Mouse (Mus musculus) midbrain, embryonic 14.5 days (tissue): ENCODE measurements around the gene Abhd4. TPM values are rescaled to one million over a fixed set of nuclear protein-coding genes. Genes with fewer than 3 reads are reported as not detected.

Experiments
- ATAC-seq: fragments of 200-750 bp; cut with Nextera tagmentation; 2 replicates; pipeline ENCODE4 v1.8.0; 2017; ENCODE audit warnings: moderate number of reproducible peaks, moderate library complexity; ENCODE audit not compliant: low FRiP score, low TSS enrichment
- DNase-seq: peaks from one replicate; pipeline ENCODE4 v3.0.0-alpha.2; 2015
- H3K27ac ChIP-seq: fragments of 300-500 bp; sonication (generic); replicated peaks from 2 replicates; pipeline ENCODE4 v1.5.1; 2014; ENCODE audit warnings: mild to moderate bottlenecking, low read depth, low read length, moderate library complexity
- H3K27me3 ChIP-seq: fragments of 300-500 bp; sonication (generic); 2 replicates; pipeline ENCODE4 v1.6.1; 2014; ENCODE audit warnings: low read length, control low read depth, mixed read lengths; ENCODE audit not compliant: control insufficient read depth, insufficient read depth
- H3K36me3 ChIP-seq: fragments of 300-500 bp; sonication (generic); 2 replicates; pipeline ENCODE4 v1.6.1; 2014; ENCODE audit warnings: low read length, control low read depth; ENCODE audit not compliant: control insufficient read depth, insufficient read depth
- H3K4me1 ChIP-seq: fragments of 300-500 bp; sonication (generic); 2 replicates; pipeline ENCODE4 v1.6.1; 2014; ENCODE audit warnings: mild to moderate bottlenecking, antibody characterized with exemption, low read length, control low read depth; ENCODE audit not compliant: control insufficient read depth, insufficient read depth
- H3K4me2 ChIP-seq: fragments of 300-500 bp; sonication (generic); 2 replicates; pipeline ENCODE4 v1.6.1; 2014; ENCODE audit warnings: mild to moderate bottlenecking, low read length, moderate library complexity
- H3K4me3 ChIP-seq: fragments of 300-500 bp; sonication (generic); replicated peaks from 2 replicates; pipeline ENCODE4 v1.5.1; 2014; ENCODE audit warnings: low read depth, low read length
- H3K9ac ChIP-seq: fragments of 300-500 bp; sonication (generic); replicated peaks from 2 replicates; pipeline ENCODE4 v1.6.1; 2014; ENCODE audit warnings: mild to moderate bottlenecking, low read length, moderate library complexity
- H3K9me3 ChIP-seq: fragments of 300-500 bp; sonication (generic); 2 replicates; pipeline ENCODE4 v1.6.1; 2016; ENCODE audit warnings: low read length, control low read depth, mixed read lengths; ENCODE audit not compliant: control insufficient read depth
- WGBS: fragments of 180-500 bp; shearing (Covaris S2); extraction: QIAGEN DNeasy Blood & Tissue Kit; methylation state at CpG from one replicate; pipeline ENCODE4 v1.1.7; 2014; 5-methylcytosine and 5-hydroxymethylcytosine counted together
- polyA plus RNA-seq: library from polyadenylated mRNA; unstranded; fragments of >200 nt; fragmentation: Nextera tagmentation; extraction: Ambion mirVana; gene quantifications from 2 replicates; pipeline ENCODE4 v1.2.1, GENCODE M21; 2014

The Abhd4 gene
- polyA plus RNA-seq, 1 experiment from 2014 or later = 48.0 TPM

DNA sequence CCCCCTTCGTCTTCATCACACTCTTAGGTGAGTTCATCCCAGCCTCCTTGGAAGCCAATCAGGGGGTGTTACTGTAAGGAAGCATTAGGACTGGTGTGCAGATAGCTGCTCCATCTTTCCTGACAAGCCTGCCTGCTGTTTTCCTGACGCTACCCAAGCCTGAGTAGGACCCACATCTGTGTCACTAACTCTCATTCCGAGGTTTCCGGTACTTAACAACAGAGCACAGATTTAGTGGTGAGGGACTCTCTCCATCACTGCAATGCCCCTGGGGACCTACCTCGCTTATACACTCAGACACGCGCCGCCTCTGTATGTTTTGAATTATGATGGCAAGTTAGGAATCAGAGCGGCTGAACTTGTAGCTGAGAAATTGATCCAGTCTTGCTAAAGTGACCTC, 35.3 kb upstream of the Abhd4 start:
- Histone ChIP-seq H3K27me3 (no peaks in the 10 kb centered on the region), H3K9me3 (no peaks in the 10 kb centered on the region), H3K36me3 (no peaks in the 10 kb centered on the region), H3K9ac (no peak overlapping the region), H3K4me3 (no peak overlapping the region), H3K27ac (no peak overlapping the region), H3K4me2 (no peak overlapping the region), H3K4me1 (no peaks in the 10 kb centered on the region)
- no peak for DNase-seq
- 77% methylated on average over 9 of the region's 9 CpGs for WGBS
- ATAC-seq = no peak

- Histone ChIP-seq H3K36me3 (no peaks in the 10 kb centered on the region), H3K9me3 (no peaks in the 10 kb centered on the region), H3K4me1 (no peaks in the 10 kb centered on the region), H3K4me2 (no peak overlapping the region), H3K4me3 (no peak overlapping the region), H3K9ac (no peak overlapping the region), H3K27ac (no peak overlapping the region), H3K27me3 (no peaks in the 10 kb centered on the region)
- 48% methylated on average over 8 of the region's 8 CpGs for WGBS
- ATAC-seq (no peak), DNase-seq (no peak)
Observed at GRCm38 (mm10) chr14:54219256-54219655, 34.7 kb upstream of the Abhd4 start.

DNA sequence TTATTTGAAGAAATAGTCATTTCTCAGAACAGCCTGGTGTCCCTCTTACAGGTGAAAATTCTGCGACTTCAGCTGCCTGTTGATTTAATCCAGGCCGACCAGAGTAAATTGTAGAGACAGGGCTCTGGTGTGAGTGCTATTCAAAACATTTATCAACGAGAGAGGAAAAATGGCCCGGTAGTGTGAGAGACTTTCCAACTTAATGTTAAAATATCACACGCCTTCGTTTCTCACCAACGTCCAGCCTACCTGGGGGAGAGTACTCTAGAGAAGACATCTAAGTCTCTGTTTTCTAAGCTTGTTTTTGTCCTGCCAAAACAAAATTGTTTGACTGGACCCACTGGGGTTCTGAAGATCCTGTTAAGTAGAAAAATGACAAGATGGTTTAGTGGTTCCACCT, 34.1 kb upstream of the Abhd4 start:
- H3K27me3 ChIP-seq = no peaks in the 10 kb centered on the region
- WGBS = 81% methylated on average over 7 of the region's 7 CpGs
- H3K4me2 ChIP-seq = no peak overlapping the region
- no peak for DNase-seq
- ATAC-seq = no peak
- no peak overlapping the region for H3K4me3 ChIP-seq
- no peak overlapping the region for H3K27ac ChIP-seq
- H3K9ac ChIP-seq = no peak overlapping the region
- no peaks in the 10 kb centered on the region for H3K36me3 ChIP-seq
- H3K9me3 ChIP-seq = no peaks in the 10 kb centered on the region
- H3K4me1 ChIP-seq = peaks cover 5% of the 10 kb centered on the region

- no peaks in the 10 kb centered on the region for H3K9me3 ChIP-seq
- no peaks in the 10 kb centered on the region for H3K36me3 ChIP-seq
- no peaks in the 10 kb centered on the region for H3K27me3 ChIP-seq
- ATAC-seq = no peak
- no peak overlapping the region for H3K9ac ChIP-seq
- H3K4me1 ChIP-seq = peaks cover 9% of the 10 kb centered on the region
- no peak overlapping the region for H3K4me3 ChIP-seq
- H3K27ac ChIP-seq = no peak overlapping the region
- no peak for DNase-seq
- WGBS = 80% methylated on average over 8 of the region's 8 CpGs
- no peak overlapping the region for H3K4me2 ChIP-seq
Observed at GRCm38 (mm10) chr14:54220726-54221494, 33.1 kb upstream of the Abhd4 start.

DNA sequence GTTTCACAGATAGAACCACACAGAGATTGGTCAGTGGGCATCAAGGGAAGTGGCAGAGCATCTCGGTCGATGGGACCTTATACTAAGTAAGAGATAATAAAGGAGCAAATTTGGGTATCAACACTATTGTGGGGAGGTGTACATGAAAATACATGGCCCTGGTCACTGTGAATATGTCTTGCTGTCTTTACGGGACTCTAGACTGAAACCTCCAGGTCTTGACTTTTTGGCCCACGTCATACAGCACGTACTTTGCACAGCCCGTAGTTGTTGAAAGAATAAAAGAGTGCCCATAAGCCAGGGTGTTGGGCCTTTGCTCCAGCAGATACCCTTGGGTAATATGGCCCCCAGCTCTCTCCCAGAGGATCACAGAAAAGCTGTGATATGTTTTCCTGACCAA, 32.3 kb upstream of the Abhd4 start:
- no peaks in the 10 kb centered on the region for H3K27me3 ChIP-seq
- DNase-seq = no peak
- H3K9ac ChIP-seq = no peak overlapping the region
- peaks cover 9% of the 10 kb centered on the region for H3K4me1 ChIP-seq
- ATAC-seq = no peak
- 96% methylated on average over 6 of the region's 6 CpGs for WGBS
- H3K4me3 ChIP-seq = no peak overlapping the region
- no peak overlapping the region for H3K27ac ChIP-seq
- no peak overlapping the region for H3K4me2 ChIP-seq
- no peaks in the 10 kb centered on the region for H3K9me3 ChIP-seq
- H3K36me3 ChIP-seq = no peaks in the 10 kb centered on the region

- Histone ChIP-seq H3K4me3 (no peak overlapping the region), H3K4me1 (peaks cover 9% of the 10 kb centered on the region), H3K4me2 (no peak overlapping the region), H3K27me3 (no peaks in the 10 kb centered on the region), H3K9ac (no peak overlapping the region), H3K27ac (no peak overlapping the region), H3K9me3 (no peaks in the 10 kb centered on the region), H3K36me3 (no peaks in the 10 kb centered on the region)
- no peak for DNase-seq
- no peak for ATAC-seq
- 89% methylated on average over 8 of the region's 8 CpGs for WGBS
Observed at GRCm38 (mm10) chr14:54222289-54222727, 31.7 kb upstream of the Abhd4 start.

- Histone ChIP-seq H3K27me3 (no peaks in the 10 kb centered on the region), H3K9ac (no peak overlapping the region), H3K9me3 (no peaks in the 10 kb centered on the region), H3K4me2 (no peak overlapping the region), H3K27ac (no peak overlapping the region), H3K4me1 (peaks cover 13% of the 10 kb centered on the region), H3K4me3 (no peak overlapping the region), H3K36me3 (no peaks in the 10 kb centered on the region)
- WGBS = 62% methylated on average over 13 of the region's 13 CpGs
- DNase-seq = no peak
- no peak for ATAC-seq
Observed at GRCm38 (mm10) chr14:54223315-54224063, 30.5 kb upstream of the Abhd4 start.

- ATAC-seq (no peak), DNase-seq (no peak)
- no peak overlapping the region for H3K4me3 ChIP-seq
Observed at GRCm38 (mm10) chr14:54224064-54224417, 29.9 kb upstream of the Abhd4 start.

More at GRCm38 (mm10) chr14:54224064-54224417, 29.9 kb upstream of the Abhd4 start:
- Histone ChIP-seq H3K36me3 (no peaks in the 10 kb centered on the region), H3K27ac (no peak overlapping the region), H3K9me3 (no peaks in the 10 kb centered on the region), H3K9ac (no peak overlapping the region), H3K4me2 (no peak overlapping the region), H3K4me1 (peaks cover 18% of the 10 kb centered on the region), H3K27me3 (no peaks in the 10 kb centered on the region)
- WGBS = 93% methylated on average over 5 of the region's 5 CpGs
